Mouse (Mus musculus) liver, embryonic 11.5 days (tissue): ENCODE results near the gene Snrpa1. TPM values are rescaled to one million over a fixed set of nuclear protein-coding genes. Genes with fewer than 3 reads are reported as not detected.

Experiments
- ATAC-seq: fragments of 200-750 bp; cut with Nextera tagmentation; replicated peaks from 2 replicates; pipeline ENCODE4 v1.8.0; 2017; ENCODE audit warnings: moderate number of reproducible peaks, mild to moderate bottlenecking, moderate TSS enrichment, moderate library complexity; ENCODE audit not compliant: low FRiP score
- DNase-seq: peaks from one replicate; pipeline ENCODE4 v3.0.0-alpha.2; 2017; ENCODE audit warnings: low spot score
- H3K27ac ChIP-seq: fragments of 300-500 bp; sonication (generic); 2 replicates; pipeline ENCODE4 v1.5.1; 2014; ENCODE audit warnings: mild to moderate bottlenecking, low read depth, low read length, control low read depth
- H3K27me3 ChIP-seq: fragments of 300-500 bp; sonication (generic); replicated peaks from 2 replicates; pipeline ENCODE4 v1.6.1; 2014; ENCODE audit warnings: low read length, mixed read lengths; ENCODE audit not compliant: control insufficient read depth, insufficient read depth
- H3K36me3 ChIP-seq: fragments of 300-500 bp; sonication (generic); 2 replicates; pipeline ENCODE4 v1.6.1; 2014; ENCODE audit warnings: mild to moderate bottlenecking, low read length, moderate library complexity, mixed read lengths; ENCODE audit not compliant: control insufficient read depth, insufficient read depth
- H3K4me1 ChIP-seq: fragments of 300-500 bp; sonication (generic); replicated peaks from 2 replicates; pipeline ENCODE4 v1.6.1; 2014; ENCODE audit warnings: low read length, mixed read lengths; ENCODE audit not compliant: control insufficient read depth, insufficient read depth
- H3K4me2 ChIP-seq: fragments of 300-500 bp; sonication (generic); 2 replicates; pipeline ENCODE4 v1.6.1; 2014; ENCODE audit warnings: mild to moderate bottlenecking, control low read depth, moderate library complexity
- H3K4me3 ChIP-seq: fragments of 300-500 bp; sonication (generic); 2 replicates; pipeline ENCODE4 v1.5.1; 2014; ENCODE audit warnings: low read depth, low read length, control low read depth
- H3K9ac ChIP-seq: fragments of 300-500 bp; sonication (generic); 2 replicates; pipeline ENCODE4 v1.6.1; 2014; ENCODE audit warnings: low read depth, low read length, control low read depth
- H3K9me3 ChIP-seq: fragments of 300-500 bp; sonication (generic); 2 replicates; pipeline ENCODE4 v1.6.1; 2016; ENCODE audit warnings: low read length, inconsistent platforms, mixed read lengths; ENCODE audit not compliant: control insufficient read depth
- WGBS: fragments of 180-500 bp; shearing (Covaris S2); extraction: QIAGEN DNeasy Blood & Tissue Kit; methylation state at CpG from one replicate; pipeline ENCODE4 v1.1.7; 2014; 5-methylcytosine and 5-hydroxymethylcytosine counted together
- polyA plus RNA-seq: library from polyadenylated mRNA; unstranded; fragments of >200 nt; fragmentation: Nextera tagmentation; extraction: Ambion mirVana; gene quantifications from 2 replicates; pipeline ENCODE4 v1.2.1, GENCODE M21; 2014

Snrpa1 gene
- polyA plus RNA-seq, 1 experiment from 2014 or later = 237 TPM

GRCm38 (mm10) chr7:66060066-66060956 lies 1.5 kb downstream of the Snrpa1 start:
- H3K36me3 ChIP-seq = peaks cover 22% of the 10 kb centered on the region; the same call in 1 of the 2 replicates
- H3K27ac ChIP-seq = peak overlapping the region; percentile 79
- ATAC-seq (peak; percentile 92), DNase-seq (peak; percentile 88)
- no peaks in the 10 kb centered on the region for H3K9me3 ChIP-seq
- peaks cover 10% of the 10 kb centered on the region for H3K4me1 ChIP-seq
- peak overlapping the region; percentile 72 for H3K4me3 ChIP-seq
- peak overlapping the region; percentile 84 for H3K4me2 ChIP-seq
- H3K9ac ChIP-seq = peak overlapping the region; percentile 92
- no peaks in the 10 kb centered on the region for H3K27me3 ChIP-seq
- WGBS = under 1% methylated on average over 63 of the region's 64 CpGs

GRCm38 (mm10) chr7:66061057-66061456 lies 2.3 kb downstream of the Snrpa1 start:
- Histone ChIP-seq H3K9me3 (no peaks in the 10 kb centered on the region), H3K27ac (peak overlapping the region; percentile 79; the same call in 1 of the 2 replicates), H3K27me3 (no peaks in the 10 kb centered on the region), H3K9ac (peak overlapping the region; percentile 92), H3K4me1 (peaks cover 10% of the 10 kb centered on the region), H3K4me3 (peak overlapping the region; percentile 72), H3K4me2 (peak overlapping the region; percentile 84), H3K36me3 (peaks cover 22% of the 10 kb centered on the region)
- DNase-seq (no peak), ATAC-seq (no peak; the same call in 1 of the 2 replicates)
- WGBS = under 1% methylated on average over 14 of the region's 14 CpGs

- H3K27ac ChIP-seq = no peak overlapping the region
- ATAC-seq = no peak
- H3K9me3 ChIP-seq = no peaks in the 10 kb centered on the region
- H3K4me2 ChIP-seq = no peak overlapping the region
- 95% methylated on average over 2 of the region's 2 CpGs for WGBS
- DNase-seq = no peak
- H3K9ac ChIP-seq = no peak overlapping the region
- H3K4me1 ChIP-seq = peaks cover 8% of the 10 kb centered on the region; the same call in 1 of the 2 replicates
- peaks cover 16% of the 10 kb centered on the region for H3K36me3 ChIP-seq
- H3K4me3 ChIP-seq = no peak overlapping the region
- no peaks in the 10 kb centered on the region for H3K27me3 ChIP-seq
These were observed 17.6 kb downstream of the Snrpa1 start for GRCm38 (mm10) chr7:66076411-66076810.

GRCm38 (mm10) chr7:66079364-66080230 lies 20.8 kb downstream of the Snrpa1 start, which contains the start of gene Selenos:
Selenos (plus strand) TSS chr7:66079649.
- Histone ChIP-seq H3K36me3 (peaks cover 30% of the 10 kb centered on the region), H3K4me3 (peak within 1 kb of the TSS; percentile 74)

GRCm38 (mm10) chr7:66080231-66080613 lies 21.4 kb downstream of the Snrpa1 start:
- no peak for ATAC-seq
- peak overlapping the region; percentile 81 for H3K9ac ChIP-seq
- peak overlapping the region; percentile 67 for H3K4me2 ChIP-seq
- no peak overlapping the region for H3K27ac ChIP-seq
- peak overlapping the region; percentile 74 for H3K4me3 ChIP-seq
- 43% methylated on average over 5 of the region's 5 CpGs for WGBS
- H3K27me3 ChIP-seq = no peaks in the 10 kb centered on the region
- no peak for DNase-seq
- H3K9me3 ChIP-seq = no peaks in the 10 kb centered on the region
- H3K4me1 ChIP-seq = peaks cover 8% of the 10 kb centered on the region; the same call in 1 of the 2 replicates
- H3K36me3 ChIP-seq = peaks cover 27% of the 10 kb centered on the region

More at GRCm38 (mm10) chr7:66079364-66080230, 20.8 kb downstream of the Snrpa1 start, which contains the start of gene Selenos:
- Histone ChIP-seq H3K4me2 (peak within 1 kb of the TSS; percentile 67), H3K27me3 (no peaks in the 10 kb centered on the region), H3K9me3 (no peaks in the 10 kb centered on the region), H3K9ac (peak within 1 kb of the TSS; percentile 81), H3K27ac (peak within 1 kb of the TSS; percentile 68), H3K4me1 (peaks cover 8% of the 10 kb centered on the region; the same call in 1 of the 2 replicates)
- peak; percentile 93 for DNase-seq
- WGBS = under 1% methylated on average over 65 of the region's 65 CpGs
- ATAC-seq = peak; percentile 100

GRCm38 (mm10) chr7:66083757-66084156 lies 25.0 kb downstream of the Snrpa1 start:
- ATAC-seq (no peak), DNase-seq (no peak)
- Histone ChIP-seq H3K27me3 (no peaks in the 10 kb centered on the region), H3K4me1 (peaks cover 7% of the 10 kb centered on the region; the same call in 1 of the 2 replicates), H3K27ac (no peak overlapping the region), H3K9me3 (no peaks in the 10 kb centered on the region), H3K4me3 (no peak overlapping the region), H3K4me2 (no peak overlapping the region), H3K36me3 (peaks cover 50% of the 10 kb centered on the region), H3K9ac (no peak overlapping the region)
- WGBS = 85% methylated on average over 6 of the region's 6 CpGs

GRCm38 (mm10) chr7:66084546-66084945 lies 25.7 kb downstream of the Snrpa1 start:
- H3K36me3 ChIP-seq = peaks cover 55% of the 10 kb centered on the region

GRCm38 (mm10) chr7:66087652-66088051 lies 28.8 kb downstream of the Snrpa1 start:
- Histone ChIP-seq H3K36me3 (peaks cover 66% of the 10 kb centered on the region), H3K4me2 (no peak overlapping the region), H3K4me1 (no peaks in the 10 kb centered on the region), H3K9me3 (no peaks in the 10 kb centered on the region), H3K27me3 (no peaks in the 10 kb centered on the region), H3K27ac (no peak overlapping the region), H3K9ac (no peak overlapping the region), H3K4me3 (no peak overlapping the region)
- DNase-seq (no peak), ATAC-seq (no peak)
- WGBS = 94% methylated on average over 4 of the region's 4 CpGs

More at GRCm38 (mm10) chr7:66084546-66084945, 25.7 kb downstream of the Snrpa1 start:
- Histone ChIP-seq H3K9ac (no peak overlapping the region), H3K27me3 (no peaks in the 10 kb centered on the region), H3K4me3 (no peak overlapping the region), H3K4me2 (no peak overlapping the region), H3K9me3 (no peaks in the 10 kb centered on the region), H3K4me1 (peaks cover 4% of the 10 kb centered on the region; the same call in 1 of the 2 replicates), H3K27ac (no peak overlapping the region)
- no peak for DNase-seq
- 81% methylated on average over 7 of the region's 7 CpGs for WGBS
- ATAC-seq = no peak
